Mouse (Mus musculus) hindbrain, postnatal 0 days (tissue): Measurements from ENCODE around the gene Pax4. TPM values are rescaled to one million over a fixed set of nuclear protein-coding genes. Genes with fewer than 3 reads are reported as not detected.

ENCODE experiments used
- ATAC-seq: fragments of 200-750 bp; cut with Nextera tagmentation; 2 replicates; pipeline ENCODE4 v1.8.0; 2017; ENCODE audit warnings: mild to moderate bottlenecking, moderate TSS enrichment, moderate library complexity
- DNase-seq: peaks from one replicate; pipeline ENCODE4 v3.0.0-alpha.2; 2015; ENCODE audit warnings: low spot score
- H3K27ac ChIP-seq: fragments of 300-500 bp; sonication (generic); 2 replicates; pipeline ENCODE4 v1.5.1; 2014; ENCODE audit warnings: mild to moderate bottlenecking
- H3K27me3 ChIP-seq: fragments of 300-500 bp; sonication (generic); 2 replicates; pipeline ENCODE4 v1.6.1; 2014; ENCODE audit warnings: low read length, mixed read lengths; ENCODE audit not compliant: insufficient read depth
- H3K36me3 ChIP-seq: fragments of 300-500 bp; sonication (generic); 2 replicates; pipeline ENCODE4 v1.6.1; 2014; ENCODE audit warnings: low read length, mixed read lengths; ENCODE audit not compliant: insufficient read depth
- H3K4me1 ChIP-seq: fragments of 300-500 bp; sonication (generic); 2 replicates; pipeline ENCODE4 v1.6.1; 2014; ENCODE audit warnings: antibody characterized with exemption, low read length, mixed read lengths; ENCODE audit not compliant: insufficient read depth
- H3K4me2 ChIP-seq: fragments of 300-500 bp; sonication (generic); 2 replicates; pipeline ENCODE4 v1.6.1; 2014; ENCODE audit warnings: low read depth, mild to moderate bottlenecking, low read length, moderate library complexity, mixed read lengths
- H3K4me3 ChIP-seq: fragments of 300-500 bp; sonication (generic); 2 replicates; pipeline ENCODE4 v1.5.1; 2014; ENCODE audit warnings: low read length
- H3K9ac ChIP-seq: fragments of 300-500 bp; sonication (generic); replicated peaks from 2 replicates; pipeline ENCODE4 v1.6.1; 2014; ENCODE audit warnings: mild to moderate bottlenecking, low read length, moderate library complexity, mixed read lengths
- H3K9me3 ChIP-seq: fragments of 300-500 bp; sonication (generic); 2 replicates; pipeline ENCODE4 v1.6.1; 2016; ENCODE audit warnings: low read length, mixed read lengths
- CTCF ChIP-seq: IDR thresholded peaks from 2 replicates; pipeline ENCODE4 v1.5.1; 2016; ENCODE audit warnings: antibody characterized with exemption, control low read depth, low read depth
- WGBS: fragments of 180-500 bp; shearing (Covaris S2); extraction: QIAGEN DNeasy Blood & Tissue Kit; methylation state at CpG from one replicate; pipeline ENCODE4 v1.1.7; 2014; 5-methylcytosine and 5-hydroxymethylcytosine counted together
- polyA plus RNA-seq: library from polyadenylated mRNA; unstranded; fragments of >200 nt; fragmentation: Nextera tagmentation; extraction: Ambion mirVana; gene quantifications from 2 replicates; pipeline ENCODE4 v1.2.1, GENCODE M21; 2015
- total RNA-seq: library from RNA; depleted of rRNA; stranded (reverse); fragments of >200 nt; gene quantifications from 2 replicates; pipeline ENCODE4 v1.2.3, GENCODE M21; 2014

Gene Pax4
- total and polyA plus RNA-seq, 2 experiments from 2014 or later = 0.23 TPM; not detected in 1

DNA sequence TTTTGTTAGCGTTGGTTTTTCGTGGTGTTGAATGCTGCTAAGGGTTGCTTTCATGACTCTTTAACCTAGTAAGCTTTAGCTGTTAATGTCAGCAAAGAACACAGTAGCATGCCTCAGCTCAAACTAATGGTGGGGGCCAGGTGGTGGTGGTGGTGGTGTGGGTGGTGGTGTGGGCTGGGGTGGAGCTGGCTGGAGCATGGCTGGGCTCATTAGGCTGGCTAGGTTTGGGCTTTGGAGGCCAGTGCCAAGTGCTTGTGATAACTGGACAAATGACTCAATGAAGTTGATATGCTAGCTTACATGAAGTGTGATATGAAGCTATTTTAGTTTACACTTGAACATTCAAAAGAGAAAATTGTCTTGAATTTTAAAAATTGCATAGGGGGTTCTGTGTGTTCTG is 36.9 kb upstream of the Pax4 start:
- Histone ChIP-seq H3K36me3 (0 out of 2 replicates have a peak, but pooled peaks cover 3% of the 10 kb centered on the region), H3K4me1 (peaks cover 7% of the 10 kb centered on the region; the same call in 1 of the 2 replicates), H3K4me2 (no peak overlapping the region), H3K27ac (no peak overlapping the region), H3K9me3 (no peaks in the 10 kb centered on the region), H3K4me3 (no peak overlapping the region), H3K27me3 (no peaks in the 10 kb centered on the region), H3K9ac (no peak overlapping the region)
- DNase-seq (no peak), ATAC-seq (no peak)
- 87% methylated on average over 2 of the region's 2 CpGs for WGBS
- no peak for TF ChIP-seq CTCF

DNA sequence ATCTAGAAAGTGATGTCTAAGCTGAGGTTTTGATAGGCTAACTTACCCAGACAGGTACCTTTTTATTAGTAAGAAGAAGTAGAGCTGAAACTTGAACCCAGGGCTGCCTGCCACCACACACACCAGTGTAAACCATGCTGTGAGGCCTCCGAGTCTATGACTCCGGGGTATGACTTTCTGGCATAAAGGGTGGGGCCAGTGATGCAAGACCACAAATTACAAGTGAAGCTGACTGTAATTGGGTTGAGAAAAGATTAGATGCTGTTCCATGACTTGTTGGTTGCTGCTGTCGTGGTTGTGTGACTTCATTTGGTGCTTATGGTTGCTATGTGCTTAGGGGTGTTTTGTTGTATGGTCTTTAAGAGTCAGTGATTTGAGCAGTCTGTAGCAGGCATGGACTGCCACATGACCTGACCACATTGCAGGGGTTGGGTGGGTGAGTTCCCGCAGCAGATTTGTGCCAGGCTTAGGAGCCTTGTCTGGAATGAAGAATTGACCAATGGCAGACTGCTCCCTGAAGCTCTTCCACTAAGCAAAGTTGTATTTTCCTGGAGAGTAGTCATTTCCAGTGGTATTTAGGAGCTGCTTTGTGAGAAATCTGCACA is 33.7 kb upstream of the Pax4 start:
- WGBS = 79% methylated on average over 4 of the region's 4 CpGs
- H3K27ac ChIP-seq = no peak overlapping the region
- ATAC-seq = no peak

DNA sequence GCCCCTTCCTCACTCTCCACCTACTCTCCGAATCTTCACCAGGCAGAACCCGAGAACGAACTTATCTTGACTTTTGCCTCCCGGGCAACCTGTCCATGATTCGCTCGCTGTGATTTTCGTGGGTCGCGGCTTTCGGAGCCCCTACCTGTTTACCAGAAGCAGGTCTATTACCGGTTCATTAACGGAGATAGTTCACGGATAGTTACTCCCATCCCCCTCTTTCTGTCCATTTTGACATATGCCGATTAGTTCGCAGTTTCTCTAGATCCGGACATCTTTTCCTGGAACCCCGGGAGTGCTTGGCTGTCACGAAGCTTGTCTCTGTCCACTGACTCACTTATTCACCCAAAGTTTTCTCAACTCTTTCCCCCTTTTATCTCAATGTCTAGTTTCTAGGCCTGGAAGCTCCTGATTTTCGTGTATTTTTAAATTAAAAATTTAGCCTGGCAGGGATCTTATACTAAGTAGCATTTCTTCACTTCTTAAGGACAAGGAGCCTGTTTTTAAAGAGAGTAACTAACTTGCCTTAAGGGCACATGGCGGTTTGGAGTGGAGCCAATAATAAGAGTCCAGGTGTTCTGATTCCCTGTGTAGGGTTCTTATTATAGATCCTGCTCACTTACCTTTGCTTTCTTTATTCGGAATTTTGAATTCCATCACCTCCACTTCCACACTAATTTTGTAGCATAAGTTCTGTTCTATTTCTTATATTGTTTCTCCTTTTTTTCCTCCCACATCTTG is 31.8 kb upstream of the Pax4 start:
- H3K9ac ChIP-seq = peak overlapping the region; percentile 69

More for the DNA sequence above, 33.7 kb upstream of the Pax4 start:
- no peak overlapping the region for H3K9ac ChIP-seq
- no peaks in the 10 kb centered on the region for H3K27me3 ChIP-seq
- H3K9me3 ChIP-seq = no peaks in the 10 kb centered on the region
- no peak for DNase-seq
- no peaks in the 10 kb centered on the region for H3K36me3 ChIP-seq
- TF ChIP-seq CTCF = no peak
- H3K4me3 ChIP-seq = no peak overlapping the region
- no peak overlapping the region for H3K4me2 ChIP-seq
- H3K4me1 ChIP-seq = peaks cover 8% of the 10 kb centered on the region; the same call in 1 of the 2 replicates

DNA sequence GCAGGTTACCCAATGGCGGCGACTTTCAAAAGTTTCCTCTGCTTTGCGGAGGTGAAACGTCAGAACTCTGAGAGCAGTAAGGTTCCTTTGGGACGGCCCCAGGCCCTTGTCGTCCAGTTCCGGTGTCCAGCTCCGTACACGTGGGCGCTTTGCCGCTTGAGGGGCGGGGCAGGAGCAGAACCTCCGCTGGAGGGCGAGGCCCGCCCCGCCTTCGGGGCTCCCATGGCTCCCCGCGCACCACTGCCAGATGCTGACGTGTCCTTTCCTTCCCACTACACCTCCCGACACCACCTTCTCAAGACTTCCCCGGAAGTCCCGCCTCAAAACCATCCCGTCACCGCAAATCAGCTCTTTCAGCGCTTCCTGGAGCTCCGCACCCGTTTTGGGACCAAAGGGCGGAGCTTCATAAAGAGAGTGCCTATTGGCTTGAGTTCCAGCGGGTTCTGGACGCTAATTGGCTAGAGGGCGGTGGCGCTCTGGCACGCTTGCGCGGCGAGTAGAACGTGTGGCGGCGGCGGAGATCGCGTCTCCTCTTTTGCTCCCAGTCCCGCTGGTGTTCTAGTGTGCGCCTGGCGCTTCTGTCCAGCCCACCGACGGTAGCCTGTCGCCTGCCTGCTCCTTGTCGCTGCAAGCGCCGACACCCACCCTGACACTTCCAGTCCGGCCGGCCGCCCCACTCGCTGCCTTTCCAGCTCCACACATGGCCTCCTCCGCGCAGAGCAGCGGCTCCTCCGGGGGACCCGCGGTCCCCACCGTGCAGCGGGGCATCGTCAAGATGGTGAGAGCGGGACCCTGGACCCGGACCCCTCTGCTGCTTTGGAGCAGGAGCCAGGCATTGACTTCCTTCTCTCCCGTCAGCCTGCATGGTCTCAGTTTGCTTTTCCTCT is 31.0 kb upstream of the Pax4 start:
- Histone ChIP-seq H3K27me3 (no peaks in the 10 kb centered on the region), H3K9ac (peak overlapping the region; percentile 69), H3K4me2 (peak overlapping the region; percentile 92), H3K9me3 (no peaks in the 10 kb centered on the region), H3K27ac (peak overlapping the region; percentile 76), H3K36me3 (no peaks in the 10 kb centered on the region), H3K4me1 (peaks cover 8% of the 10 kb centered on the region; the same call in 1 of the 2 replicates), H3K4me3 (peak overlapping the region; percentile 92)
- DNase-seq (peak; percentile 100), ATAC-seq (peak; percentile 99)
- peak; percentile 17; the same call in 1 of the 2 replicates for TF ChIP-seq CTCF
- WGBS = under 1% methylated on average over 67 of the region's 68 CpGs

More for the DNA sequence above, 31.8 kb upstream of the Pax4 start:
- Histone ChIP-seq H3K4me2 (peak overlapping the region; percentile 92), H3K36me3 (no peaks in the 10 kb centered on the region), H3K4me1 (peaks cover 8% of the 10 kb centered on the region; the same call in 1 of the 2 replicates), H3K27me3 (no peaks in the 10 kb centered on the region), H3K4me3 (peak overlapping the region; percentile 92), H3K9me3 (no peaks in the 10 kb centered on the region), H3K27ac (peak overlapping the region; percentile 76; the same call in 1 of the 2 replicates)
- DNase-seq (no peak), ATAC-seq (no peak)
- WGBS = 7% methylated on average over 21 of the region's 21 CpGs
- no peak for TF ChIP-seq CTCF

DNA sequence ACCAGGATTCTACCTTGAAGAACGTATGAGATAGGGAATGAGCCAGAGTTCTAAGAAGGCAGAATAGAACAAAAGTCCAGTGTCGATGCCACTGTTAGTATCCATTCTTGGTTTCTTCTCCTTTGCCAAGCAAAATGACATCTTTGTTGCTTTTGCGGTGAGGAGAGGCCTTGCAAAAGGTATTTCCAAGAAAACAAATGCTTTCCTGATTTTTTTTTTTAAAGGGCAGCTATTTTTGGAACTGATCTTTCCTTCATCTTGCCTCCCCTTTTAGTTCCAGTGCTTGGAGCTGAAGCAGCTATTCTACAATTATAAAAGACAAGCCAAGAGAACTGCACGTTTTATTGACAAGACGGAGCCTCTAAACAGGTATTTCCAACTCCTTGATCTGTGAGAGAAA is 25.7 kb upstream of the Pax4 start, which contains the start of gene Snd1:
Gene Snd1 (plus strand): TSS at position 301 of the 400 bp plus-strand sequence.
- no peak for ATAC-seq
- Histone ChIP-seq H3K4me2 (no peak within 1 kb of the TSS), H3K9me3 (no peaks in the 10 kb centered on the region), H3K4me3 (no peak within 1 kb of the TSS), H3K36me3 (no peaks in the 10 kb centered on the region), H3K27ac (no peak within 1 kb of the TSS), H3K27me3 (no peaks in the 10 kb centered on the region), H3K9ac (no peak within 1 kb of the TSS), H3K4me1 (no peaks in the 10 kb centered on the region)
- WGBS = 83% methylated on average over 5 of the region's 5 CpGs
- DNase-seq = no peak
- TF ChIP-seq CTCF = no peak

DNA sequence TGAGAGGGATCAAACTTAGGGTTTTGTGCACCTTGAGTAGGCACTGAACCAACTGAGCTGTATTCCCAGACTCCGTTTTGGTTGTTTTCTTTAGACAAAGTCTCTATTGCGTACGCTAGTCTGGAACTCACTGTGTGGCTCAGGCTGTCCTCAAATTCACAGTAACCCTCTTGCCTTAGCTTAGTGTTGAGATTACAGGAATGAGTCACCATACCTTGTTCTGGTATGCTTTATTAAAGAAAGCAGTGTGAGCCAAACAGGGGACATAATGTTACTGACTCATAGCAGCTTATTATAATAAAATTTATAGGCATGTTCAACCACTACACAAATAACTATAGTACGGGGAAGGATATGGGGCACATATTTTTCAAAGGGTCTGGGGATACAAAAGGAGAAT is 25.1 kb upstream of the Pax4 start:
- no peak overlapping the region for H3K4me3 ChIP-seq
- no peaks in the 10 kb centered on the region for H3K4me1 ChIP-seq
- no peak overlapping the region for H3K9ac ChIP-seq
- H3K36me3 ChIP-seq = no peaks in the 10 kb centered on the region
- no peaks in the 10 kb centered on the region for H3K9me3 ChIP-seq
- no peak overlapping the region for H3K27ac ChIP-seq
- ATAC-seq (no peak), DNase-seq (no peak)
- TF ChIP-seq CTCF = no peak
- no peaks in the 10 kb centered on the region for H3K27me3 ChIP-seq
- 89% methylated on average over 4 of the region's 4 CpGs for WGBS
- H3K4me2 ChIP-seq = no peak overlapping the region
